Mouse (Mus musculus) liver, adult 2 months (tissue): ENCODE results near the gene Lama5. TPM values are rescaled to one million over a fixed set of nuclear protein-coding genes. Genes with fewer than 3 reads are reported as not detected.

Experiments
- DNase-seq: peaks from one replicate; pipeline ENCODE4 v3.0.0-alpha.2; 2011; ENCODE audit warnings: low read depth, low spot score; ENCODE audit errors: extremely low read depth
- H3K27ac ChIP-seq: fragments of 200-500 bp; replicated peaks from 2 replicates; pipeline ENCODE4 v1.5.1; 2012; ENCODE audit warnings: low read depth, mild to moderate bottlenecking, control low read depth, inconsistent platforms, low read length; ENCODE audit not compliant: insufficient read depth
- H3K27me3 ChIP-seq: fragments of 200-500 bp; 2 replicates; pipeline ENCODE4 v1.6.1; 2012; ENCODE audit warnings: mild to moderate bottlenecking, moderate library complexity, low read length, inconsistent platforms; ENCODE audit not compliant: control insufficient read depth, insufficient read depth
- H3K36me3 ChIP-seq: fragments of 200-500 bp; 2 replicates; pipeline ENCODE4 v1.6.1; 2012; ENCODE audit warnings: low read length, inconsistent platforms; ENCODE audit not compliant: control insufficient read depth, insufficient read depth
- H3K4me1 ChIP-seq: fragments of 200-500 bp; 2 replicates; pipeline ENCODE4 v1.6.1; 2011; ENCODE audit warnings: low read length; ENCODE audit not compliant: control insufficient read depth, insufficient read depth
- H3K4me3 ChIP-seq: fragments of 200-500 bp; 2 replicates; pipeline ENCODE4 v1.5.1; 2011; ENCODE audit warnings: low read depth, mild to moderate bottlenecking, control low read depth, low read length, moderate library complexity; ENCODE audit not compliant: insufficient read depth
- H3K79me2 ChIP-seq: fragments of 200-500 bp; 2 replicates; pipeline ENCODE4 v1.6.1; 2012; ENCODE audit warnings: inconsistent platforms, mild to moderate bottlenecking, low read length, moderate library complexity; ENCODE audit not compliant: control insufficient read depth, insufficient read depth
- H3K9ac ChIP-seq: fragments of 200-500 bp; 2 replicates; pipeline ENCODE4 v1.6.1; 2012; ENCODE audit warnings: low read depth, mild to moderate bottlenecking, control low read depth, inconsistent platforms, low read length
- CTCF ChIP-seq: fragments of 200-500 bp; IDR thresholded peaks from 2 replicates; pipeline ENCODE4 v1.5.1; 2011; ENCODE audit warnings: low read depth, low read length, control low read depth
- POLR2A ChIP-seq: fragments of 200-500 bp; IDR thresholded peaks from 2 replicates; pipeline ENCODE4 v1.6.1; 2011; ENCODE audit warnings: low read length, control low read depth; ENCODE audit not compliant: insufficient read depth; ENCODE audit errors: extremely low read depth
- WGBS: fragments of 180-500 bp; shearing (Covaris S2); methylation state at CpG from one replicate; pipeline ENCODE4 v1.1.7; 2018; 5-methylcytosine and 5-hydroxymethylcytosine counted together
- polyA plus RNA-seq: library from polyadenylated mRNA; depleted of rRNA; stranded (reverse); fragments of >200 nt; gene quantifications from 2 replicates; pipeline ENCODE4 v1.2.3, GENCODE M21; 2012
- total RNA-seq: library from RNA; depleted of rRNA; stranded (reverse); fragments of >200 nt; gene quantifications from 2 replicates; pipeline ENCODE4 v1.2.3, GENCODE M21; 2014

Gene Lama5
- total and polyA plus RNA-seq, 2 experiments = 0.65 to 4.0 TPM

DNA sequence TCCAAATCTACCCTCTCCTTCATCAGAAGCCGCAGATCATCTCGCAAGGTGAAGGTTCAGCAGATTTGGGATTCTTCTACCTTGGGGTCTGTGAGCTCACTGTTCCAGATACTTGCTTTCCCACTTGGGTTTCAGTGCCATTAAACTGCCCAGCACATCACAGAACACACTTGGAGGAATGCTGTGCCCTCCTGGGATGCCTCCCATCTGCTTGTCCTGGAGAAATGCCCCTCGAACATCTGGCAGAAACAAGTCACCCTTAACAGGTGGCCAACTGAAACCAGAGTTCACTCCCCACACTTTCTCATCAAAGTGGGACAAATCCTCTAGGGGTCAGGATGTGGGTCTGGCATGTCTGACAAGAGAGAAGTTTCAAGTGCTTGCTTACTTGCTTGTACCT lies 67.0 kb downstream of the Lama5 start:
- no peak for DNase-seq
- 93% methylated on average over 3 of the region's 3 CpGs for WGBS
- Histone ChIP-seq H3K79me2 (no peaks in the 10 kb centered on the region), H3K4me1 (no peaks in the 10 kb centered on the region), H3K27me3 (no peaks in the 10 kb centered on the region), H3K9ac (no peak overlapping the region), H3K36me3 (peaks cover 51% of the 10 kb centered on the region), H3K4me3 (no peak overlapping the region), H3K27ac (no peak overlapping the region)
- TF ChIP-seq POLR2A (no peak), CTCF (no peak)

DNA sequence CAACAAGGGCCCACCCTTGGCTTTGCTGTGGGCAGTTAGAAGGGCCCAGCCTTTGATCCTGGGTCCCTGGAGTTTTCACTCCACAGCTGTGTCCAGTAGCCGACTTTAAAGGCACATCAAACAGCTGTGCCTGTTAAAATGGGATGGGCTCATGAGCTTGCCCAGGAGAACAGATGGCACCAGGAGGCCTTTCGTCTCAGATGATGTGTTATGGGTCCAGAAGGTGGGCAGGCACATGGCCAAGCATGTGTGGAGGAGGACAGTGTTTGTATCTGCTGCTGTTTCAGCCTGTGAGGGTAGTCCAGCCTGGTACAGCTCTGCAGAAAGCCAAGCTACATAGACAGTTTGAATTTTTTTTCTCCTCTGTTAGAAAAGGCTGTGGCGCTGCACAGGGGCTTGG lies 70.9 kb downstream of the Lama5 start:
- DNase-seq = no peak
- Histone ChIP-seq H3K27ac (no peak overlapping the region), H3K79me2 (no peaks in the 10 kb centered on the region), H3K9ac (no peak overlapping the region), H3K27me3 (no peaks in the 10 kb centered on the region), H3K4me3 (no peak overlapping the region), H3K4me1 (peaks cover 2% of the 10 kb centered on the region), H3K36me3 (peaks cover 43% of the 10 kb centered on the region; the same call in 1 of the 2 replicates)
- 91% methylated on average over 3 of the region's 3 CpGs for WGBS
- TF ChIP-seq POLR2A (no peak), CTCF (no peak)

DNA sequence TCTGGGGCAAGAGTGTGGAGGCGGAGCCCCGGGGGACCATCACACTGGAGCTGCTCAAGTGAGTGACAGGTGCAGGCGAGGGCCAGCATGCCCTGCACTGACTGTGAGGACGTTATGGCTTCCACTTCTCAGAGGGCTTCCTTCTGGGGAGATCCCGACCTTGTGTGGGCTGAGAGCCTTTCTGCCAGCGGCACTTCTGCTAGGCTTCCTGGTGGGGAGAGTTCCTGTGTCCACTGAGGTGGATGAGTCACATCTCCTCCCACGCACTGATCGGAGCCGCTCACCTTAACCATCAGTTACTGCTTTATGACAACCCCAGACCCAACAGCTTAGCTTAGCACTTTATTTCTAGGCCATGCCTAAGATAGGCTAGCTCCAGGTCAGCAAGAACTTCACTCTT lies 77.1 kb downstream of the Lama5 start:
- H3K4me1 ChIP-seq = peaks cover 2% of the 10 kb centered on the region
- H3K4me3 ChIP-seq = no peak overlapping the region
- H3K79me2 ChIP-seq = no peaks in the 10 kb centered on the region
- H3K9ac ChIP-seq = no peak overlapping the region
- TF ChIP-seq CTCF = no peak
- no peak for TF ChIP-seq POLR2A
- H3K27me3 ChIP-seq = no peaks in the 10 kb centered on the region
- H3K36me3 ChIP-seq = peaks cover 51% of the 10 kb centered on the region
- 84% methylated on average over 9 of the region's 9 CpGs for WGBS
- no peak overlapping the region for H3K27ac ChIP-seq
- DNase-seq = no peak

DNA sequence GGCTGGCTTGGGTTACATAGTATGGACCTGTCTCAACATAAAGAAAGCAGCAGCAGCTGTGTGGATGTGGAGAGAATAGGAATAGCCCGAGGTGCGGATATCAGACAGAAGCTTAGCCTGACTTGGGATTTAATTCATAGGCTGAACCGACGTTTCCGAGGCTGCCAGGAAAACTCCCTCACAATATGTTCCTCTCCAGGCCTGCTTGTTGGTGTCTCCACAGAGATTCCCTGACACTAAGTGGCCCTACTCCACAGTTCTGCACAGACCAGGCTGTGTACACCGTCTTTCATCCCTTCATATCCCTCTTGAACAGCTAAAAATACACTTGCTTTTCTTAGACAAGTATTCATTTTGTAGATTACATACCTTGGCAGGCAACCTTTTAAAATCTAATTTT lies 78.3 kb downstream of the Lama5 start:
- Histone ChIP-seq H3K9ac (no peak overlapping the region), H3K36me3 (peaks cover 46% of the 10 kb centered on the region), H3K4me1 (peaks cover 2% of the 10 kb centered on the region), H3K27me3 (no peaks in the 10 kb centered on the region), H3K27ac (no peak overlapping the region), H3K79me2 (no peaks in the 10 kb centered on the region), H3K4me3 (no peak overlapping the region)
- 92% methylated on average over 6 of the region's 6 CpGs for WGBS
- DNase-seq = no peak
- TF ChIP-seq POLR2A (no peak), CTCF (no peak)

DNA sequence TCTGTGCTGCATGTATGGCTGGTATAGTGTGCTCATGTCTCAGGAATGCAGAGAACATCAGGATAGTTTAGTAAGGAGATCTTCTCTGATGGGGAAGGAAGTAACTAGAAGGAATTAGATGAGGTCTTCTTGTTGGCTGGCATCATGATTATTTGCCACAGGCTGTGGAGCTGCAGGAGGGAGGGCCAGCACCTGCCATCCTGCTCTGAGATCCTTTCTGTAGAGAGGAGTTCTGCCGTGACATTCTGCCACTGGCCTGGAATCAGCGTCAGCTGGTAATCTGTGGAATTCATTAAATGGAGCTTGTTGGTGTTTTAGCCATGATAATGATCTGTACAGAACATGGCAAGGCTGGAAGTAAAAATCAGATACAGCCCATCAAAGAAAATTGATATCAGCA lies 79.6 kb downstream of the Lama5 start:
- TF ChIP-seq CTCF = no peak
- TF ChIP-seq POLR2A = no peak
- no peak overlapping the region for H3K9ac ChIP-seq
- peaks cover 48% of the 10 kb centered on the region for H3K36me3 ChIP-seq
- WGBS = 99% methylated on average over 2 of the region's 2 CpGs
- no peaks in the 10 kb centered on the region for H3K79me2 ChIP-seq
- no peak for DNase-seq
- no peak overlapping the region for H3K27ac ChIP-seq
- H3K27me3 ChIP-seq = no peaks in the 10 kb centered on the region
- H3K4me3 ChIP-seq = no peak overlapping the region
- no peaks in the 10 kb centered on the region for H3K4me1 ChIP-seq

DNA sequence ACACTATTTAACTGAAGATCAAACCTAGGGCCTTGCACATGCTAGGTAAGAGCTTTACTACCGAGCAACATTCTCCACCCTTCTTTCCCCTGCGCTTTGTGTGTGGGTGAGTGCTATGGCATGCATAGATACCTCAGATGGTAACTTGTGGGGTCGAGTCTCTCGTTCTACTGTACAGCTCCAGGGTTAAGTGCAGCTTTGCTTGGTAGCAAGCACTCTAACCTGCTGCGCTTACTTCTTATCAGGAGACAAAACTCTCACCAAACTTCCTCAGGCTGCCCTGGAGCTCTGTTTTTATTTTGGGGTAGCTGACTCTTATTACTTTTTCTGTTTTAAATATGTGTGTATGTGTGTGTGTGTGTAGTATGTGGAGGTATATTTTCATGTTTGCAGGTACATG lies 90.2 kb downstream of the Lama5 start:
- Histone ChIP-seq H3K27me3 (no peaks in the 10 kb centered on the region), H3K27ac (no peak overlapping the region), H3K4me1 (peaks cover 2% of the 10 kb centered on the region), H3K9ac (no peak overlapping the region), H3K79me2 (peaks cover 19% of the 10 kb centered on the region; the same call in 1 of the 2 replicates), H3K36me3 (peaks cover 11% of the 10 kb centered on the region), H3K4me3 (no peak overlapping the region)
- 85% methylated on average over 5 of the region's 5 CpGs for WGBS
- DNase-seq = no peak
- TF ChIP-seq CTCF = no peak
- no peak for TF ChIP-seq POLR2A
